ENCODE assay signal across 8 mouse cellular contexts in the genomic region with DNA sequence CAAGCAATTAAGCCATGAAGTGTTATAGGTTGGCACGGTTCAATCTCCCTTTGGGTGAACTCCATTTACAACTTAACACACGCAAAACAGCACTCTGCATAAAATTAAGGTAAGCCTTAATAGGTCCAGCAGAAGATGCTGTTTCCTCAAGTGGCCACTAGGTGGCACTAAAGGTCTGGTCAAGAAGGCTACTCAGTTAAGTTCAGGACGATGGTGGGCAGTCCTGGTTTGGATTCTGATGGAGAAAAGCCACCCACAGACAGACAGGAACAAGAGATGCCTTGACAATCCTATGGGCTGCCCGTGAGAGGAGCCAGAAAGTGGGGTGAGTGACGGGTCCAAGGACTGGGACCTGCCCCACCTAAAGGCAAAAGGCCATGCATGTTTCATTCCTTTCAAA. TPM values are rescaled to one million over a fixed set of nuclear protein-coding genes. Genes with fewer than 3 reads are reported as not detected.
DNase-seq lines count a peak whose midpoint lies in the region; ATAC-seq lines count a peak whose summit lies in the region.

No protein-coding gene starts in this region.

- H3K4me3 ChIP-seq in forebrain, embryonic 14.5 days (ENCODE audit: low read depth, low read length): no peak overlapping the region
- no peak overlapping the region for H3K4me3 ChIP-seq in hindbrain, embryonic 10.5 days

- no peak overlapping the region for H3K4me2 ChIP-seq in forebrain, embryonic 14.5 days (ENCODE audit: low read length)

- H3K9ac ChIP-seq in forebrain, embryonic 14.5 days (ENCODE audit: low read length): no peak overlapping the region

- 0 out of 2 replicates have a peak, but pooled peaks cover 3% of the 10 kb centered on the region for H3K27me3 ChIP-seq in forebrain, embryonic 14.5 days (replicated peaks; ENCODE audit: control insufficient read depth, insufficient read depth, low read length)
- H3K27me3 ChIP-seq in hindbrain, embryonic 10.5 days (ENCODE audit: insufficient read depth, poor library complexity, severe bottlenecking): no peaks in the 10 kb centered on the region

- H3K9me3 ChIP-seq in forebrain, embryonic 14.5 days (replicated peaks; ENCODE audit: control insufficient read depth, low read length): no peaks in the 10 kb centered on the region
- H3K9me3 ChIP-seq in hindbrain, embryonic 10.5 days: no peaks in the 10 kb centered on the region

- H3K36me3 ChIP-seq in forebrain, embryonic 14.5 days (ENCODE audit: control insufficient read depth, insufficient read depth, low read length): no peaks in the 10 kb centered on the region
- no peaks in the 10 kb centered on the region for H3K36me3 ChIP-seq in hindbrain, embryonic 10.5 days

- H3K4me1 ChIP-seq in forebrain, embryonic 14.5 days (ENCODE audit: control insufficient read depth, insufficient read depth, low read length): no peaks in the 10 kb centered on the region
- no peaks in the 10 kb centered on the region for H3K4me1 ChIP-seq in hindbrain, embryonic 10.5 days (replicated peaks)

- WGBS in forebrain, embryonic 14.5 days: 4% methylated on average over 5 of the region's 5 CpGs
- WGBS in hindbrain, embryonic 10.5 days: 6% methylated on average over 5 of the region's 5 CpGs

- peak; percentile 86; the same call in 1 of the 2 replicates for ATAC-seq in forebrain, embryonic 14.5 days
- ATAC-seq in megakaryocyte, adult 5-6 weeks (ENCODE audit: poor library complexity, severe bottlenecking): peak; percentile 93

- H3K27ac ChIP-seq in forebrain, embryonic 14.5 days (ENCODE audit: low read depth, low read length): no peak overlapping the region
- H3K27ac ChIP-seq in hindbrain, embryonic 10.5 days: no peak overlapping the region

- peak; percentile 73 for DNase-seq in MEL-GATA-1-ER (ENCODE audit: extremely low read depth, low read depth)
- peak; percentile 48 for DNase-seq in cerebellum, adult 11-12 months
- DNase-seq in forebrain, embryonic 14.5 days (ENCODE audit: low spot score): peak; percentile 91
- DNase-seq in hindbrain, embryonic 10.5 days (ENCODE audit: low spot score): peak; percentile 79
- DNase-seq in layer of hippocampus, postnatal 10 days (ENCODE audit: low spot score in 2 of 2): peak; percentile 78 to 81
- DNase-seq in right cerebral cortex, adult 18-20 months: peak; percentile 50
- peak; percentile 41 to 45 for DNase-seq in urinary bladder, adult 18-20 months (ENCODE audit: low spot score in 2 of 2)

RNA-seq across cellular contexts. Expression of gene Dnmt3l, which starts 13.6 kb away (rescaled TPM):
- polyA plus RNA-seq in forebrain, embryonic 14.5 days (2014; fragmentation: Nextera tagmentation; extraction: Ambion mirVana): not detected in 2 replicates
- polyA plus RNA-seq in hindbrain, embryonic 10.5 days (2016; fragmentation: Nextera tagmentation; extraction: Ambion mirVana): not detected in 2 replicates
- not detected for total RNA-seq in layer of hippocampus, postnatal 10 days (2021)
- 2.5 TPM in 1 of 2 replicates, not detected in the other for total RNA-seq in megakaryocyte, adult 5-6 weeks (2015)
- 0.37 TPM in 1 of 2 replicates, not detected in the other for total RNA-seq in megakaryocyte, adult 5-6 weeks (2017)

RNA-seq across cellular contexts. Expression of gene Aire, which starts 15.3 kb away (rescaled TPM):
- polyA plus RNA-seq in forebrain, embryonic 14.5 days (2014; fragmentation: Nextera tagmentation; extraction: Ambion mirVana): 0.07 and 0.14 TPM in 2 replicates
- 0.36 TPM in 1 of 2 replicates, not detected in the other for polyA plus RNA-seq in hindbrain, embryonic 10.5 days (2016; fragmentation: Nextera tagmentation; extraction: Ambion mirVana)
- total RNA-seq in layer of hippocampus, postnatal 10 days (2021): under 1 TPM; 0.36 to 0.50 TPM
- total RNA-seq in megakaryocyte, adult 5-6 weeks (2015): not detected in 2 replicates
- not detected in 2 replicates for total RNA-seq in megakaryocyte, adult 5-6 weeks (2017)

RNA-seq across cellular contexts. Expression of gene Pfkl, which starts 18.2 kb away (rescaled TPM):
- 77.0 and 91.6 TPM in 2 replicates for polyA plus RNA-seq in forebrain, embryonic 14.5 days (2014; fragmentation: Nextera tagmentation; extraction: Ambion mirVana)
- polyA plus RNA-seq in hindbrain, embryonic 10.5 days (2016; fragmentation: Nextera tagmentation; extraction: Ambion mirVana): 187 and 243 TPM in 2 replicates
- total RNA-seq in layer of hippocampus, postnatal 10 days (2021): 100 to 1,000 TPM; 112 to 116 TPM
- 6.9 and 7.0 TPM in 2 replicates for total RNA-seq in megakaryocyte, adult 5-6 weeks (2015)
- 13.6 and 16.9 TPM in 2 replicates for total RNA-seq in megakaryocyte, adult 5-6 weeks (2017)

RNA-seq across cellular contexts. Expression of gene Icosl, which starts 41.0 kb away (rescaled TPM):
- polyA plus RNA-seq in forebrain, embryonic 14.5 days (2014; fragmentation: Nextera tagmentation; extraction: Ambion mirVana): 0.47 and 0.60 TPM in 2 replicates
- polyA plus RNA-seq in hindbrain, embryonic 10.5 days (2016; fragmentation: Nextera tagmentation; extraction: Ambion mirVana): 2.2 and 2.9 TPM in 2 replicates
- total RNA-seq in layer of hippocampus, postnatal 10 days (2021): 1 to 10 TPM; 2.6 to 3.5 TPM
- 29.3 and 34.3 TPM in 2 replicates for total RNA-seq in megakaryocyte, adult 5-6 weeks (2015)
- total RNA-seq in megakaryocyte, adult 5-6 weeks (2017): 20.8 and 24.4 TPM in 2 replicates

RNA-seq across cellular contexts. Expression of gene 1810043G02Rik, which starts 49.8 kb away (rescaled TPM):
- polyA plus RNA-seq in forebrain, embryonic 14.5 days (2014; fragmentation: Nextera tagmentation; extraction: Ambion mirVana): 31.0 and 35.0 TPM in 2 replicates
- polyA plus RNA-seq in hindbrain, embryonic 10.5 days (2016; fragmentation: Nextera tagmentation; extraction: Ambion mirVana): 40.7 and 42.9 TPM in 2 replicates
- total RNA-seq in layer of hippocampus, postnatal 10 days (2021): 10 to 100 TPM; 32.7 to 42.5 TPM
- total RNA-seq in megakaryocyte, adult 5-6 weeks (2015): 9.1 and 12.3 TPM in 2 replicates
- total RNA-seq in megakaryocyte, adult 5-6 weeks (2017): 12.2 and 15.8 TPM in 2 replicates

Comparison
In these comparisons a context has a peak if more than half of its experiments do, and no peak if none do; other contexts are left out.
1. RNA of gene Pfkl, which starts 18.2 kb away (total RNA-seq): 112 to 116 TPM in layer of hippocampus, postnatal 10 days; 6.9 to 16.9 TPM in megakaryocyte, adult 5-6 weeks; every median in the first group is over 4 times any median in the second.
2. Peak in every context shown above with its lines, with median percentiles within 50 percentile points of each other: DNase-seq.